Mouse (Mus musculus): ENCODE data around the gene Cadm1.
A peak's percentile ranks its signal among the peaks of the same experiment; 100 is the strongest.

Gene Cadm1

DNA sequence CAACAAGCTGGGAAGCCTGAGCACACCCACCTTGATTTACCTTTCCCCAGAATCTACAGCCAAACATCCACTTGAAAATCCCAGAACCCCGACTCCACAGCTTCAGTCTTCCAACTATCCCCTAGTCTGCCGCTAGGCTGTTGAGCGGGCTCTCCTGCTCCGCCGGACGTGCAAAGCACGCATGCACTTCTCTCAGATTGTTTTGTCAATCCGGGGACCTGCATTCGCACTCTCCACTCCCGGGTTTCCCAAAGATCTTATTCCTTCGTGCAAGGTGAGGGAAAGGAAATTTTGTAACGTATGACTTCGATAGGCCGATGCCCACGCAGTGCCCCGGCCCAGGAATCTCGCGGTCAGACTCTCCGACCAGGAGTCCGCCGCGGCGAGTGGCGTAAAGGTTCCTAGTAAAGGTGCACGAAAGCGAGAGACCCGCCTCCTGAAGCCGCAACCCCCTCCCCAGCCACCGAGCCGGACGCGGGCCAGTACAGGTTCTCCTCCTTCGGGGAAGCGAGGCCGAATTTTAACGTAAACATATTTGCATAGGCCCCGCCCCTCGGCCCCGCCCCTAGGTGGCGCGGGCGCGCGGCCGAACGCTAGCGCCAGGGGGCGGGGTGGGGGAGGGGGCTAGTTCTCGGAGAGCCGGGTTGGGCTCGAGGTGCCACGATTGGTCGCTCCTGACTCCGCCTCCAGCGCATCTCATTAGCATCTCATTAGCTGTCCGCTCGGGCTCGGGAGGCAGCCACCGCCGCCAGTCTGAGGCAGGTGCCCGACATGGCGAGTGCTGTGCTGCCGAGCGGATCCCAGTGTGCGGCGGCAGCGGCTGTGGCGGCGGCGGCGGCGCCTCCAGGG is at the start of gene Cadm1:
Gene Cadm1 (plus strand): TSS at position 572 of the 849 bp plus-strand sequence.
- peak; percentile 97 for DNase-seq (ENCODE audit: low spot score)

DNA sequence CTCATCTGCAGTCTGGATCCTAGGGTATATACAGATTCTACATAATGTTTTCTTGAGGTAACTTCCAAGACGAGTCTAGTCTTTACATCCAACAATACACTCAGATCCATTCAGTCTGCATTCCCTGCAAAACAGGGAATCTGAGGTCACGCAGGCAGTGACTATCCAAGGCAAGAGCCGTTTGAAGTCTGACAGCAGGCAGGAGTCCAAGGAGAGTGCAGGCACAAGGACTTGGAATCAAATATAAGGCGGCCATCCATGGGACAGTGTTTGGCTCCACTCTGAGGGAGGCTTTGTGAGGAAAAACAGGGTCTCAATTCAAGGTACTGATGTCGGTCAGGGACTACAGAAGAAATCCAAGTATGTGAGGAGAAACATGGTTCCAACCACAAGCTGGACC is 45.5 kb upstream of the Cadm1 start:
- DNase-seq (ENCODE audit: low spot score): no peak

DNA sequence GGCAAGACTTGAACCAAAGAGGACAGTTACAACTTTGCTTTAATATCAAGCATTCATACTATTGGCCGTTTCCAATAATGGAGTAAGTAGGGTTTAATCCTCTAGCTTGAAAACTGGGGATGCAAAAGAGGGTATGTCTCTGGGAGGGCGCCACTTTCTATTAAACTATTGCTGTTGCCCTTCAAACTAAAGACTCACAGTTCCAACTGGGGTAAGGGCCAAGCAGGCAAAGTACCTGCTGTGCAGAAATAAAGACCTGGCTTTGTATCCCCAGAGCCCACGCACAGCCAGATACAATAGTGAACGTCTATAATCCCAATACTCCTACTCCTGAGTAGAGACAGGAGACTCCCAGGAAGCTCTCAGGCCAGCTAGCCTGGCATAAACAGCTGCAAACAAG is 44.8 kb upstream of the Cadm1 start:
- DNase-seq (ENCODE audit: low spot score): no peak

DNA sequence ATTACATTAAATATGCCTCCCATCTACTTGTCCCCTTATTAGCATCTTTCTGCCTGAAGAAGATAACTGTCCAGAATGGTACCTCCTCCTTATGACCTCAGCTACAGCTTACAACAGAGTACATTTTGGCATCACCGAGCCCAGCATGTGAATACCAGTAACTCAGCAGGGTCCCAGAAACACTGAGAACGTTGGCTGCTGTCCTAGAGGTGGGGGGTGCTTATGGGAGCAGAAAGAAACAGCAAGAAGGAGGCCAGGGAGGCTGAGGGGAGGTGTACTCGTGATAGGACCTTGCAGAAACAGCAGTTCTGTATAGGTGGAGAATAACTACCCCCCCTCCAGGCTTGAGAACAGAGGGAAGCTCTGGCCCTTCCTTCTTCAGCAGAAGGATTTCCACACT is 30.2 kb upstream of the Cadm1 start:
- no peak for DNase-seq (ENCODE audit: low spot score)

DNA sequence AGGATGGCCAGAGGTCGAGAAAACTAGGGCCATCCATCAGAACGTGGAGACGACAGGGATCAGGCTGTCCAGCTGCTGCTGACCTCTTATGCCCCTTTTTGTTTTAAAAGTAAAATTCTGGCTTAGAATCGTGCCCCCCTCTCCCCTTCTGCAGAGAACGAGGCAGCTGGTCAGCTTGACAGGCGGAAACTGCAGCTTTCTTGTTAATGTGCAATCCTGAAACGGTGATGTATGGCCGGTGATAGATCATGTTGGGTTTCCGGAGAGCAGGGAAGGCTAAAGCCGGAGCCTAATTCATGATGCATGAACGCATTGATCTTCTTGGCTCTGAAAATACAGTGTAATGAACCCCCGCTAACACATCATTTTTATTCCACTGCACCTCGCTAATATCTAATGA is 24.0 kb upstream of the Cadm1 start:
- DNase-seq (ENCODE audit: low spot score): no peak

DNA sequence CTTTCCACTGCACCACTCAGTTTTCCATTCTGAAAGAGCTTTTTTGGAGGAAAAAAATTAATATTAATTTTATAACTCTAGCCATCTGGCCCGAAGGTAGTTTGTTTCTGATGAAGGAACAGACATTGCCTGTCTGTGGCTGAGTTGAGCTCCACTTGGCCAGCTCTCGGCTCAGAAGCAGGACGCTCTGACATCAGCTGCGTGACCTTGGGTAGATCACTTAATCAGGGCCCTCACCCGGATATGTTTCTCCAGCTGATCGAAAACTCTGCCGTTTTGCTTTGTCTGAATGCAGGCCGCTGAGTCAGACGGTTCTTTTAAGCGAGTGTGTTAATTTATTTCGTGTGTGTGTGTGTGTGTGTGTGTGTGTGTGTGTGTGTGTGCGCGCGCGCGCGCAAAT is 23.1 kb upstream of the Cadm1 start:
- no peak for DNase-seq (ENCODE audit: low spot score)

DNA sequence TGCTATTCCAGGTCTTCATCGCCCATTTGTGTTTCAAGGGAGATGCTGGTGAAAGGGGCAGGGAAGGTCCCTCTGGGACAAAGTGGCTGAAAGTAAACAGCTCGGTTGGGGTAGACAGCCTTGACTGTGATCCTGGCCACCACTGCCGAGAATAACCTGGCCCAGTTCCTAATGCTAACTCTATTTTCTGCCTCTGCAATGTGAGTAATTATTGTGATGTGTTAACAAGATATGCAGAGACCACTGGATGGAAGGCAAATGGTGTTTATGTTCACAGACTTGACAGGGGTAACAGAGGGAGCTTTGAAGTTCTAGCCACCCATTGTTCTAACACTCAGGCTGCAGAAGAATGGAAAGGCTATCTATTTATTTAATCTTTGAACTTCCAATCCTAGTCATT is 21.9 kb upstream of the Cadm1 start:
- peak; percentile 14 for DNase-seq (ENCODE audit: low spot score)

DNA sequence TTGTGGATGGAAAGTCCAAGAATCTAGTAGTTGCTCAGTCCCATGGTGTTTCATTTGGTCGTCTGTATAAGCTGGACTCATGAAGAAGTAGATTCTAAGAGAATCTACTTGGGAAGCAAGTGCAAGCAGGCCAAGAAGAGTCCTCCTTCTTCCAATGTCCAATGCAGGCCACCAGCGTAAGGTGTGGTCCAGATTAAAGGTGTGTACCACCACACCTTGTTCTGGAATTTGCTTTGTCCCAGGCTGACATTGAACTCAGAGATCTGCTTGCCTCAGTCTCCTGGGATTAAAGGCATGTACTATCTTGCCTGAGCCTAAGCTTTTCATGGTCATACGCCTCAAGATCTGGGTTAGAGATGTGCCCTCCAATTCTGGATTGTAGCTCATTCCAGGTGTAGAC is 17.5 kb upstream of the Cadm1 start:
- DNase-seq (ENCODE audit: low spot score): no peak

DNA sequence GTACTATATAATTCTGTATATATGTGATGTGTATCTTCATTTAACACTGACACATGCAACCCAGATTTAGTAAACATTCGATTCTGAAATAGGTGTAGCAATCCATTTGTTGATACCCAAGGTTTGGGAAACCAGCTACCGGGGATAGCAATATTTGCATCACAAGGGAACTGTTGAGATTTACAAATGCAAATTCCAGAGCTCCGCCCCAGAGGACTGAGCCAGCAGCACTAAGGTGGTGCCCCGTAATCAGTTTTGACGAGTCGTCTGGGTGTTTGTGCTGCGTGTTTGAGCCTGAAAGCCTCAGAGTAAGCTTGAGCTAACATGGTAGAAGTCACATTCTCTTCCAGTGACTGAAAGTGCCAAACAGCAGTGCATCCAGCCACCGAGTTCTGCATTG is 15.7 kb upstream of the Cadm1 start:
- no peak for DNase-seq (ENCODE audit: low spot score)

DNA sequence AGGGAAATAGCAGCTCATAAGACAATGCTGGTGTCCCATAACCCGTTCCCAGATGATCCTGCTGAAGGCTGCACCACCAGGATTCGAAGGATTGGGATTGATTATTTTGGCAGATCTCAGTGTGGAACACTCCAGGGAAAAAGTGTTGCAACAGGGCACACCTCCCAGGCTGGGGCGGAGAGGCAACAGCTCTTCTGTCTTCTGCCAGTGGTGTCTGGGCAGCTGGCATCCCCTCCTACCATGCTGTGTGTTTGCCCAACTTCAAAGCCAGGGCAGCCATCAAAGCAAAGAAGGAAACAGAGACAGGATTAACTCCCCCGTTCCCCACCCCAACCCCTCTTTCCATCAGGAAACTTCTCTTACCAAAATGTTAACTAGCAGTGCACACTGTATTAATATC is 13.7 kb upstream of the Cadm1 start:
- DNase-seq (ENCODE audit: low spot score): no peak

DNA sequence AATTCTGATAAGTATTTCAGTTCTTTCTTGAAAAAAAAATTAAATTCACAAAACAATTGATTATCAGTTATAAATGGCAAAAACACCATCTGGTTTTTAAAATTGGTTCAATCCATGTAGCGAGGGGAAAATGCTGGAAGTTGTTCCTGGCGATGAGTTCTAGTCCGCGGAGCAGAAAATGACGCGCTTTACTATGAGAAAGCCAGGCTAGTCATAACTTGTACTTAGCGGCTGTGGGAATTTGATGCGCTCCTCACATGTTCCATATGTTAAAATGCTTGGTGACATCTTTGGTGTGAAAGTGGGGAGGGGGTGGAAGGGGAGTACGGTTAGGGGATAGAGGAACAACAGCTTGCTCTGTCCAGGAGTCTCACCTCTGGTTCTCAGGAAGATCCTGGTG is 2.7 kb upstream of the Cadm1 start:
- no peak for DNase-seq (ENCODE audit: low spot score)

DNA sequence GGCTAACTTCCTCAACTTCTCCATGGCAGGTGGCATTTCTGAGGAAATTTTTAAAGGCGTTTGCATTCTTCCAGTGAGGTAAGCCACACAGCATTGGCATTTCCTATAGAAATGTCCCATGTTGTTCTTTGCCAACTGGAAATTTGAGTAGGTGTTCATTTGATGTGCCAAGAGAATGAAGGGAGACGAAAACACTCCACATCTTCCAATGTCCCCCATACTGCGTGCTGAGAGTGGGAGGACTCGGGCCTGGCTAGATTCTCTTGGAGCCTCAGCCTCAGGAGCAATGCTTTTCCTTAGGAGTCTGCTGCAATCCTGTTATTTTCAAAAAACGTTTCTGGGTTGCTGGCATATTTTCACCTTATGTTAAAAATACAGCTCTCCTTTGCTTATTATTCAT is 2.2 kb upstream of the Cadm1 start:
- no peak for DNase-seq (ENCODE audit: low spot score)

DNA sequence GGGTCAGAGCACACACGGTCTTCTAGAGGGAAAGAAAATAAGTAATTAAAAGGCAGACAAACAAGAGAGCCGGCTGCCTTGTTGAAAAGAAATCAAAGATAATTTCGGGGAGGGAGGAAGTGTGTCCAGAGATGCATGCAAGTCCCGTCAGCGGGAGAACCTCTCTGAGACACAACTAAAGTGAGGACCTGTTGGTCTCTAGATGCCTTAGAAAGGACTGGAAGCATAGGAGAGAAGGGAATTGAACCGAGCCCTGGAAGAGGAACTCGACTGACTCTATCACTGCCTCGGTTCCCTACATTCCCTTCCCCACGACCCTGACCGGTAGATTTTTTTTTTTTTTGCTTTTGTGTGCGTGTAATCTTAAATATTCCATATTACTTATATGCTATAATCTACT is 791 bp upstream of the Cadm1 start:
- peak; percentile 23 for DNase-seq (ENCODE audit: low spot score)

DNA sequence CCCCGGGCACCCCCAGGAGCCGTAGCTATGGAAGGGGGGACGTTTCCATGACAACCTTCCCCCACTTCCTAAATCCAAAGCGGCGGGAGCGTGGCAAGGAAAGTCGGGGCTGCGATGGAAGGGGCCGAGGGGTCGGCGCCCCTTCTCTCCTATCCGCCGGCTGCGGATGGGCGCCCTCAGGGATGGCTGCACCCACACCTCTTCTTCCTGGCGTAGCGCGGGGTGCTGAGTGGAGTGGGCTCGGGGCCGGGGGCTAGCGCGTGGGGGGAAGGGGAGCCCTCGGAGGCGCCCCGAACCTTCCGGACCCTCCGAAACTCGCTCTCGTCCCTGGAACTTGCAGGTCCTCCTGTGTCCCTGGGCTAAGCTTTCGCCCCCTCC is 560 bp downstream of the Cadm1 start:
- no peak for DNase-seq (ENCODE audit: low spot score)

DNA sequence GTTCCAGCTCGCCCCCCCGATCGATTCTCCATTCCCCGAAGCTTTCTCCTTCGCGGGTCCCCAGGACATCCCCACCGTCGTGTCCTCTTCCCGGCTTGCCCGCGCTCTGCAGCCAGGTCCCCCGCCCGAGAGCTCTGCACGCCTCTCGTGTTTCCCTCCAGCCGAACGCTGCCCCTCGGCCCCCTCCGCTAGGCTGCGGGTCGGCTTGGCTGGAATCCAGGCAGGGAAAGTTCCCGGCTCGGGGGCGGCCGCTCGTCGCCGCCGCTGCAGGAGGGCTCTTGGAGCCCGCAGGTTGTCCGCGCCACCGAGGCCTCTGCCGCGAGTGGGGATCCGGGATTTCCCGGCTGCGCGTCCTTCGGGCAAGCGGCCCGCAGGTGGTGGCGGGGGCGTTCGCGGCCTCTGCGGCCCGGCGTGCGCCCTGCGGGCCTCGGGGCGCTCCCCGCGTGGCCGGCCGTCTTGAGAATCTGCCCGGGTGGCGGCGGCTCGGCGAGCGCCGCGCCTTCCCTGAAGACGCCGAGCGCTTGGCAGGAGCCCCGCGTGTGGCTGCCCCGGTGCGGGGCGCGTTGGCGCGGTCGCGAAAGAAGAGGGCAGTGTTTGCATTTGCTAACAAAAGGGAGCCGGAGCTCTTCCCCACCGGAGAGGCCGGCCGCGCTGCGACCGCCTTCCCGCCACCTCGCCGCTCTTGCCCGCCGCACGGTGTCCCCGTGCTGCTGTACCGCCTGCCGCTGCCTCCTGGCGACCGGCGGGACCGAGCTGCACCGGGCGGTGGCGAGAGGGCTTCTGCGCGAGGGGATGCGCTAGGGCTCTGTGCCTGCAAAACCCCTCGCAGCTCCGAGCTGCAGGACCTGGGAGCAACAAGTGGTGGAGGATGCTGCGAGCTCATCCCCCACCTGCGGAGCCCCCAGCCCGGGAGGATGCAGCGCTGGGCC is 1.2 kb downstream of the Cadm1 start:
- DNase-seq (ENCODE audit: low spot score): peak; percentile 71

DNA sequence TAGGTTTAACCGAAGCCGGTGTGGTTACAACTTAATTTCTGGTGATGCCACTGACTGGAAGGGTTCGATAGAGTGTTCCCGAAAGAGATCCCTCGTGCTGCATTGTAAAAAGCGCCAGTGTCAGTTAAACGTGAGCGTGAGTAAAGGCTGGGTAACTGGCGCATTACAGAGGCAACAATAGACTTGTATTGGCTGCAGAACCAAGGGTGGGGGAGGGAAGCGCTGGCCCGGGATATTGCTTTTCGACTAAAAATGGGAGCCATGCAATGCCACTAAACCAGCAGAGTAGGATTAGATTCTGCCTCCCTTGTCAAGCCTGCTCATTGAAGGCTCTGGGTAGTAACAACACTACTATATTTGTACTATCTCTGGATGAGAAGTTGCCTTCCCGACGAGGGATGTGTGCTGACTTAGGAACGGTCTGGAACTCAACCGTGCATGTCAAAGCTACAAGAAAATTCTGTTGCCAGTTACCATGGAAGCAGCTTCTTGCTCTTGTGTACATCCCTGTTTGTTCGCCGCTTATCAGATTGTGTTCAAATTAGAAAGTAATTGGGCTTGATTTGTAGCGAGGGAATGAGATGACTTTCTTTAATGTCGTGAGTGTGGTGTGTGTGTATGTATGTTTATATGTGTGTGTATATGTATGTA is 2.4 kb downstream of the Cadm1 start:
- peak; percentile 60 for DNase-seq (ENCODE audit: low spot score)

DNA sequence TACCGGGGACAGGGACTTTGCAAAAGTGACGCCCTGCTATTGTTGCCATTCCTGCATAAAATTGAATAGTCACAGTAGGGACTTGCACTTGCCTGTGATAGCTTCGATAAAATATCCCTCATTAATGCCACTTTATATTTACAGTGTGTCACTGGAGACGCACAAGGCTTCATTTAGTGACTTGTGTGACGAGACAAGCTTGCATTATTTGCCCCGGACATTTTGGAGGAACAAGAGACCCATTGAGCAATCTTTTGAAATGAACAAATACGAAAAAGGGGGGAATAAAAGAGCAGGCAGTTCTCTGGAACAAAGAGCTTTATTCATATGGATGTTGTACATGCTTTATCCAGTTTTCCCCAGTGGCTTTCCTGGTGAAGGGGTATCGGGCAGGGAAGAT is 3.5 kb downstream of the Cadm1 start:
- DNase-seq (ENCODE audit: low spot score): no peak

DNA sequence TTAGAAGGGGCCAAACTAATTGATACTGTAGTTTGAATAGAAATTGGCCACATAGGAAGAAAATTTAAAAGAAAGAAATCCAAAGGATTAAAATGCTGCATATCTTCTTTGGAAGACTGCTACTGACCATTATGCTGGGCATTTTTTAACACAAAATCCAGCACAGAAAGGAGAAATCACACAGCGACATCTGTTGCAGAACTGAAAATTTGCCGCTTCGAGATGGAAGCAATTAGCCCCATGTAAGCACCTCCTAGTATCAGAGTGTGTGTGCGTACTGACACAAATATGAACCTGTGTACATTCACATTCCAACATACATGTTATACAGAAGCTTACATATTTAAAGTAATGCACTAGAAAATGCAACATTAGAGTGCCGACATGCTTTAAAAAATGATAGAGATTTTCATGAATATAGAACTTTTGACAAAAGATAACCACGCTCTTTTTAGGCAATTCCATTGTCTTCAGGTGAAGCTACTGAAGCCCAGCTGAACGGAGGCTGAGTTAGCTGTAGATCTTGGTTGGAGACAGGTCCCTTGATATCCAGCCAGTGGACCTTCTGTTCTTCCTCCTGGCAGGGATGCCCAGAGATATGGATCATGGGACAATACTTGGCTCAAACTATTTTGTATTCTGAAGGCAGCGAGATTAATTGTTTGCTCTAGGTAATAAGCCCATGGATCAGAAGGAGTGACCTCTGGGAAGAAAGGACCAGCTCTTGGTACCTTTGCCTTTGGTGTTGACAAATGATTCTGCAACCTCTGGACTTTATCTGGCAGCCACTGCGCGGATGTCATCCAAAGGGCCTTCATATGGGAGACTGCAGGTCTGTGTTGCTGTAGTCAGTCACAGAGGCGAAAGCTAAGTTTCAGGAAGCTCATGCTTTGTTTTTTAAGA is 4.9 kb downstream of the Cadm1 start:
- no peak for DNase-seq (ENCODE audit: low spot score)

DNA sequence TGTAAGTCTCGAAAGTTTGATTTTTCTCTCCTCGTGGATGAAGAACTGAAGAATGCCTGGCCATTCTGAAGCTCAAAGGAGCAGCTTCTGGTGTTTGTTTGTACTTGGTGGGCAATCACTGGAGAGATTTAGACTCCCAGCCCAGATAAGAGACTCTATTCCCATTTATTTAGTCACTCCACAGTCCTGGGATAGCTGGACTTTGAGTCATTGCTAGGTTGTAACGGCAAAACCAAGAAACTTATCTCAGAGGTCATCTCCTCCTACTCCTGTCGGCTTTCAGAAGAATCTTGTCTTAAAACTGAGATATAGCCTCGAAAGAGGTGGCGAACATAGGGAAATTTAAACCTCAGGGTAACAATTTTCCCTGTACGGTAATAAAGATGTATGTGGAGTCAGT is 15.3 kb downstream of the Cadm1 start:
- DNase-seq (ENCODE audit: low spot score): no peak

DNA sequence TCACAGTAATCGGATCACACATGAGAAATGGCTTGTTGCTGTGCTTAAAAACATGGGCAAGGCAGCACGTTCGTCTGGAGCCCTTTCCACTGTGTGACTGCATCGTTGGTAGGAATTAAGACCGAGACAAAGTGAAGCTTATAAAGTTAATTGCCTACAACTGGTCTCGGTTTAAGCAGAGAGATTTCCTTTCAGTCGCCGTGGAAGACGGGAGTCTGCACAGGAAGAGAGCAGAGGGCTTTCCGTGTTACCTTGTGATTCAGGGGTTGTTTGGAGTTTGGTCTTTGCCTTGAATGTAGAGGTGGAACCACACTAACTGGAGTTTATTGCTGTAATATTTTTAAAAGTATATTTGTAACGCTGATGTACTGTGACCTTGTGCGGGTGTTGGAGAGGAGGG is 15.7 kb downstream of the Cadm1 start:
- no peak for DNase-seq (ENCODE audit: low spot score)

DNA sequence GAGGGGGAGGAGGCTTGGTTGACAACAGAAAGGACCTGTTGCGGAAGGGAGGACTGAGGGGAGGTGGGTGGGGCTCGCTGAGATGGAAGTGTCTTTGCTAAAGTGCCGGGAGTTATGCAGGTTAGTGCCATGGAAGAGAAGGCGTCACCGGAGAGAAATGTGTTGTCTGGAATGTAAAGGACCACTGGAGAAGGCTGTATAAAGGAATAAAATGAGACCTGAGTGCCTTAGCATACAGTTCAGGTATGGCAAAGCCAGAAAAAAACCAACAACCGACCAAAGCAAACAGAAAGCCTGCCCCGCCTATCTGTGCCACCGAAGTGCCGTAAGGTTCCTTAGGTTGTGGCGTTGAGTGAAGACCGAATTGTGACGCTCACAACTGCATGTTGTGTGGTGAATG is 18.4 kb downstream of the Cadm1 start:
- DNase-seq (ENCODE audit: low spot score): no peak

DNA sequence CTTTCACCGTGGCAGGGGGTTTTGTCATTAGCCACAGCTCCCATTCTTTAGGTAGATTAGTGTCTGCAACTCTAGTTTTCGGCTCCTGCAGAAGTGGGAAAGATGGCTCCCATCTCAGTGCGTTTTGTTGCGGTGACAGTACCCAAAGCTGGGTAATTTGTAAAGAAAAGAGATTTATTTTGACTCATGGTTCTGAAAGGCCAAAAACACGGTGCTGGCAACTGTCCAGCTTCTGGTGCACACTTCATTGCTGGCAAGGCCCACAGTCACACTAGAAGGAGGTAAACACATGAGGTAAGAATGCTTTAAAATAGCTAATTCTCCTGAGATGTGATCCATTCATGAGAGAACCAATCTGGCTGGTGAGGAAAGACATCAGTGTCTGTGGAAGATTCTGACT is 18.9 kb downstream of the Cadm1 start:
- DNase-seq (ENCODE audit: low spot score): no peak

Data from MN1 (cell line).